Mouse (Mus musculus) heart, embryonic 11.5 days (tissue): ENCODE data around the gene Gm44973. TPM values are rescaled to one million over a fixed set of nuclear protein-coding genes. Genes with fewer than 3 reads are reported as not detected.

Experiments used
- ATAC-seq: fragments of 200-750 bp; cut with Nextera tagmentation; replicated peaks from 2 replicates; pipeline ENCODE4 v1.8.0; 2017; ENCODE audit warnings: moderate library complexity; ENCODE audit not compliant: insufficient number of reproducible peaks, low FRiP score, low TSS enrichment
- H3K27ac ChIP-seq: fragments of 300-500 bp; sonication (generic); 2 replicates; pipeline ENCODE4 v1.5.1; 2014; ENCODE audit warnings: mild to moderate bottlenecking, low read depth, low read length
- H3K27me3 ChIP-seq: fragments of 300-500 bp; sonication (generic); 2 replicates; pipeline ENCODE4 v1.6.1; 2014; ENCODE audit warnings: mild to moderate bottlenecking, low read length, mixed read lengths; ENCODE audit not compliant: control insufficient read depth, insufficient read depth
- H3K36me3 ChIP-seq: fragments of 300-500 bp; sonication (generic); 2 replicates; pipeline ENCODE4 v1.6.1; 2014; ENCODE audit warnings: mild to moderate bottlenecking, low read length, moderate library complexity, mixed read lengths; ENCODE audit not compliant: control insufficient read depth, insufficient read depth
- H3K4me1 ChIP-seq: fragments of 300-500 bp; sonication (generic); 2 replicates; pipeline ENCODE4 v1.6.1; 2014; ENCODE audit warnings: low read length; ENCODE audit not compliant: control insufficient read depth, insufficient read depth
- H3K4me2 ChIP-seq: fragments of 300-500 bp; sonication (generic); 2 replicates; pipeline ENCODE4 v1.6.1; 2014; ENCODE audit warnings: mild to moderate bottlenecking, moderate library complexity
- H3K4me3 ChIP-seq: fragments of 300-500 bp; sonication (generic); 2 replicates; pipeline ENCODE4 v1.5.1; 2014; ENCODE audit warnings: low read depth, low read length
- H3K9ac ChIP-seq: fragments of 300-500 bp; sonication (generic); 2 replicates; pipeline ENCODE4 v1.6.1; 2014; ENCODE audit warnings: mild to moderate bottlenecking, low read depth, low read length, moderate library complexity
- H3K9me3 ChIP-seq: fragments of 300-500 bp; sonication (generic); replicated peaks from 2 replicates; pipeline ENCODE4 v1.6.1; 2016; ENCODE audit warnings: low read length; ENCODE audit not compliant: control insufficient read depth
- WGBS: fragments of 180-500 bp; shearing (Covaris S2); extraction: QIAGEN DNeasy Blood & Tissue Kit; methylation state at CpG from one replicate; pipeline ENCODE4 v1.1.7; 2014; ENCODE audit not compliant: insufficient replicate concordance; 5-methylcytosine and 5-hydroxymethylcytosine counted together
- polyA plus RNA-seq: library from polyadenylated mRNA; unstranded; fragments of >200 nt; fragmentation: Nextera tagmentation; extraction: Ambion mirVana; gene quantifications from 2 replicates; pipeline ENCODE4 v1.2.1, GENCODE M21; 2014

Gene Gm44973
- polyA plus RNA-seq, 1 experiment from 2014 or later: 0.89 TPM

DNA sequence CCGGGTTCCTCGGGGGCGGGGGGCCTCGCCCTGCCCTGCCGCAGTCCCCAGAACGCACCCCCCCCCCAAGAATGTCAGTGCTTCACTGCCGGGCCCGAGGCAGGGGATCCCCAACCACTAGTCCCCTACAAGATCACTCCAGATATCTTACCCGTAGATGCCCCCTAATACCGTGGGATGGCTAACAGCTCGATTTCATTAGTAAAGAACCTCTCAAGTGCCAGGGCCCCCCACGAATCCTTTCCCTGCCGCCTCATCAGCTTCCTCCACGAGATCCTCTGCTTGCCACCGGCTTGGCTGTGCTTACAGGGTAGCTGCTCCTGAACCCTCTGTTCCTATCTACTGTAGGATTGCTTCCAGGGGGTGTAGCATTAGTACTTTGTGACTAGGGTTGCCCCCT, 5.4 kb downstream of the Gm44973 start:
- H3K36me3 ChIP-seq: peaks cover 10% of the 10 kb centered on the region
- peak overlapping the region; percentile 83 for H3K4me2 ChIP-seq
- H3K27me3 ChIP-seq: no peaks in the 10 kb centered on the region
- peak overlapping the region; percentile 90 for H3K4me3 ChIP-seq
- ATAC-seq: peak; percentile 11
- peaks cover 11% of the 10 kb centered on the region; the same call in 1 of the 2 replicates for H3K4me1 ChIP-seq
- no peaks in the 10 kb centered on the region for H3K9me3 ChIP-seq
- H3K27ac ChIP-seq: peak overlapping the region; percentile 96
- peak overlapping the region; percentile 98 for H3K9ac ChIP-seq
- under 1% methylated on average over 13 of the region's 15 CpGs for WGBS

DNA sequence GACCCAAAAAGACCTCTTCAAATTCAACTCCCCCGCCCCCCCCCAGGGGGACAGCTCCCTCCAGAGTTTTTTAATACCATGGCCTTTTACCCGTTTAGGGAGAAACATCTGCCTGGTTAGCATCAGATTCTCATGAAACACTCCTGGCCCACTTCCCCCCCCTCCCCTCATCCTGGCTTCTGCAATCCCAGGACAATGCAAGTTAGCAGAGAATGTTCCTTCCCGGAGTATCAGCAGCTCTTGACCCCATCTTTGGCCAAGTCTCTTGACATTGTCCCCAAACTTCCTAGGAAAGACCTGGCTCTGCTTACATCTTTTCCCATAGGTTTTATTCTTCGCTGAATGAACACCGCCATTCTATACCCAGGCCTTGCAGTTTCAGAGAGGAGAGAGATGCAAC, 5.9 kb downstream of the Gm44973 start:
- Histone ChIP-seq H3K9ac (peak overlapping the region; percentile 98), H3K27me3 (no peaks in the 10 kb centered on the region), H3K4me2 (peak overlapping the region; percentile 83), H3K4me3 (peak overlapping the region; percentile 90), H3K9me3 (no peaks in the 10 kb centered on the region), H3K27ac (peak overlapping the region; percentile 96), H3K4me1 (peaks cover 9% of the 10 kb centered on the region; the same call in 1 of the 2 replicates), H3K36me3 (peaks cover 10% of the 10 kb centered on the region)
- no peak for ATAC-seq
- WGBS: 48% methylated on average over 5 of the region's 5 CpGs

GRCm38 (mm10) chr7:5029543-5029942, 14.2 kb downstream of the Gm44973 start:
- H3K27ac ChIP-seq: no peak overlapping the region
- peaks cover 63% of the 10 kb centered on the region for H3K36me3 ChIP-seq
- ATAC-seq: no peak
- no peak overlapping the region for H3K9ac ChIP-seq
- H3K9me3 ChIP-seq: peaks cover 40% of the 10 kb centered on the region
- H3K27me3 ChIP-seq: no peaks in the 10 kb centered on the region
- 87% methylated on average over 22 of the region's 22 CpGs for WGBS
- H3K4me2 ChIP-seq: no peak overlapping the region
- H3K4me1 ChIP-seq: no peaks in the 10 kb centered on the region
- H3K4me3 ChIP-seq: no peak overlapping the region

DNA sequence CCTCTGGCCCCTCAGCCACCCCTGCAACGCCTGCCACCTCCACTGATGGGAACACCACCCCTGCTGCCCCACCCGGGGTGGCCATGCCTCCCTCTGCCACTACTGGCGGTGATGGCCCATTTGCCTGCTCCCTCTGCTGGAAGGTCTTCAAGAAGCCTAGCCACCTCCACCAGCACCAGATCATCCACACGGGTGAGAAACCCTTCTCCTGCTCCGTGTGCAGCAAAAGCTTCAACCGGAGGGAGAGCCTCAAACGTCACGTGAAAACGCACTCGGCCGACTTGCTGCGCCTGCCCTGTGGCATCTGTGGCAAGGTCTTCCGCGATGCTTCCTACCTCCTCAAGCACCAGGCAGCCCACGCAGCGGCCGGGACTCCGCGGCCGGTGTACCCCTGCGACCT, 14.7 kb downstream of the Gm44973 start:
- no peaks in the 10 kb centered on the region for H3K4me1 ChIP-seq
- no peak overlapping the region for H3K4me2 ChIP-seq
- H3K27me3 ChIP-seq: no peaks in the 10 kb centered on the region
- H3K36me3 ChIP-seq: peaks cover 67% of the 10 kb centered on the region
- H3K27ac ChIP-seq: no peak overlapping the region
- peaks cover 40% of the 10 kb centered on the region for H3K9me3 ChIP-seq
- no peak overlapping the region for H3K9ac ChIP-seq
- 86% methylated on average over 21 of the region's 21 CpGs for WGBS
- H3K4me3 ChIP-seq: no peak overlapping the region
- ATAC-seq: no peak

DNA sequence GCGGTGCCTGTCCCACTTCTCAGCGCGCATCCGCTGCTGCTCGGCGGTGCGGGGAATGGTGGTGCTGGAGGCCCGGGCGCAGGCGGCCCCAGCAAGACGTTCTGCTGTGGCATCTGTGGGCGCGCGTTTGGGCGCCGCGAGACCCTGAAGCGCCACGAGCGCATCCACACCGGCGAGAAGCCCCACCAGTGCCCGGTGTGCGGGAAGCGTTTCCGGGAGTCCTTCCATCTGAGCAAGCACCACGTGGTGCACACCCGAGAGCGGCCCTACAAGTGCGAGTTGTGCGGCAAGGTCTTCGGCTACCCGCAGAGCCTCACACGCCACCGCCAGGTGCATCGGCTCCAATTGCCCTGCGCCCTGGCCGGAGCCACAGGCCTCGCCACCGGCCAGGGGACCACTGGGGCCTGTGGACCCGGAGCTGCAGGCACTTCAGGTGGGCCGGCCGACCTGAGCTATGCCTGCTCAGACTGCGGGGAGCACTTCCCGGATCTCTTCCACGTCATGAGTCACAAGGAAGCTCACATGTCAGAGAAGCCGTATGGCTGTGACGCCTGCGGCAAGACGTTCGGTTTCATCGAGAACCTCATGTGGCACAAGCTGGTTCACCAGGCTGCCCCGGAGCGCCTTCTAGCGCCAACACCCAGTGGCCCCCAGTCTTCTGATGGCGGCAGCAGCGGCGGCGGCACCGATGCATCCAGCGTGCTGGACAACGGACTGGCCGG, 15.4 kb downstream of the Gm44973 start:
- H3K9ac ChIP-seq: no peak overlapping the region
- H3K27ac ChIP-seq: no peak overlapping the region
- H3K9me3 ChIP-seq: peaks cover 40% of the 10 kb centered on the region
- no peaks in the 10 kb centered on the region for H3K4me1 ChIP-seq
- no peak overlapping the region for H3K4me3 ChIP-seq
- H3K4me2 ChIP-seq: no peak overlapping the region
- WGBS: 78% methylated on average over 63 of the region's 63 CpGs
- no peaks in the 10 kb centered on the region for H3K27me3 ChIP-seq
- peaks cover 75% of the 10 kb centered on the region for H3K36me3 ChIP-seq
- no peak for ATAC-seq

GRCm38 (mm10) chr7:5031496-5031895, 16.2 kb downstream of the Gm44973 start:
- 72% methylated on average over 46 of the region's 46 CpGs for WGBS
- H3K27me3 ChIP-seq: no peaks in the 10 kb centered on the region
- H3K4me3 ChIP-seq: no peak overlapping the region
- H3K4me2 ChIP-seq: no peak overlapping the region
- H3K9me3 ChIP-seq: peaks cover 40% of the 10 kb centered on the region
- H3K27ac ChIP-seq: no peak overlapping the region
- H3K4me1 ChIP-seq: no peaks in the 10 kb centered on the region
- peaks cover 77% of the 10 kb centered on the region for H3K36me3 ChIP-seq
- H3K9ac ChIP-seq: no peak overlapping the region
- ATAC-seq: no peak

DNA sequence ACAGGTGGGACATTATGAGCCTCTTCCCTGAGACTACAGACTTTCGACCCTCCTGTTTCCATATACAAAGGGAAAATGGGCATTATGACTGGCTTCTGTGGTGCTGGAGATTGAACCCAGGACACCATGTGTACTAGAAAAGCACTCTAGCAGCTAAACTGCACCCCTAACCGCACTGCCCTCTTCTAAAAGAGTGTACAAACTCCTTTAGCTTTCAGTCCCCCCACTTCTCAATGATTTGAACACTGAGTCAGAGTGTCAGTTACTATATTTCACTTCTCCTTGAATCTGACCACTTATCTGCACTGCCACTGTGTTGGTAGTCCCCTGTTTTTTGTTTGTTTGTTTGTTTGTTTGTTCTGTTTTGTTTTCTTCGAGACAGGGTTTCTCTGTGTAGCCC, 18.5 kb downstream of the Gm44973 start, which contains the start of gene 4632433K11Rik:
4632433K11Rik (plus strand) TSS at position 301 of the 400 bp plus-strand sequence.
- Histone ChIP-seq H3K27me3 (no peaks in the 10 kb centered on the region), H3K4me3 (no peak within 1 kb of the TSS), H3K27ac (no peak within 1 kb of the TSS), H3K36me3 (peaks cover 68% of the 10 kb centered on the region), H3K9ac (no peak within 1 kb of the TSS), H3K9me3 (peaks cover 36% of the 10 kb centered on the region), H3K4me2 (no peak within 1 kb of the TSS), H3K4me1 (peaks cover 4% of the 10 kb centered on the region; the same call in 1 of the 2 replicates)
- WGBS: 94% methylated on average over 3 of the region's 3 CpGs
- no peak for ATAC-seq

GRCm38 (mm10) chr7:5035628-5036027, 20.3 kb downstream of the Gm44973 start:
- H3K36me3 ChIP-seq: peaks cover 49% of the 10 kb centered on the region
- no peak overlapping the region for H3K9ac ChIP-seq
- no peak overlapping the region for H3K4me3 ChIP-seq
- peaks cover 19% of the 10 kb centered on the region for H3K9me3 ChIP-seq
- H3K4me1 ChIP-seq: peaks cover 4% of the 10 kb centered on the region; the same call in 1 of the 2 replicates
- ATAC-seq: no peak
- 91% methylated on average over 17 of the region's 17 CpGs for WGBS
- no peak overlapping the region for H3K4me2 ChIP-seq
- H3K27ac ChIP-seq: no peak overlapping the region
- H3K27me3 ChIP-seq: no peaks in the 10 kb centered on the region

GRCm38 (mm10) chr7:5036136-5036535, 20.8 kb downstream of the Gm44973 start:
- no peak for ATAC-seq
- H3K9me3 ChIP-seq: peaks cover 13% of the 10 kb centered on the region
- H3K4me2 ChIP-seq: no peak overlapping the region
- peaks cover 44% of the 10 kb centered on the region for H3K36me3 ChIP-seq
- H3K4me1 ChIP-seq: peaks cover 4% of the 10 kb centered on the region; the same call in 1 of the 2 replicates
- H3K27ac ChIP-seq: no peak overlapping the region
- no peak overlapping the region for H3K4me3 ChIP-seq
- H3K27me3 ChIP-seq: no peaks in the 10 kb centered on the region
- 83% methylated on average over 9 of the region's 9 CpGs for WGBS
- no peak overlapping the region for H3K9ac ChIP-seq
